17 mouse cellular contexts compared by ENCODE assay signal in the genomic region with DNA sequence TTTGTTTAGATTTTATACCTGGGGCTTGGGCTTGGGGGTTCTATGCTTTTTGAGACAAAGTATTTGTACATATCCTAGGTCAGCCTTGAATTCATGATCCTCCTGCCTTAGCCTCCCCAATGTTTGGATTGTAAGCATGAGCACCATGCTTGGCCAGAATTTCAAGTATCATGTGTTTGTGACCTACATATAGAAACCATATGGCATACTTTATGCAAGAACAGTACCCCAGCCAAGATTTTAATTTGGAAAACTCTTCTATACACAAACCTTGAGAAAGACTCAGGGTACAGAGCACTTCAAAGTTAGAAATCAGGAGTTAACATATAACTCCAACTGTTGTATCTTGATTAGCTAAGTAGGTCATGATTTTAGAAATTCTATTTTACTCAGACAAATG. TPM values are rescaled to one million over a fixed set of nuclear protein-coding genes. Genes with fewer than 3 reads are reported as not detected.
"Had no signal": no experiment of that assay in that cellular context is flagged by ENCODE, and none has a peak within 500 bp of the region (broad histone marks: within the 10 kb centered on the region; RNA-seq: fewer than 3 reads in every experiment).

No protein-coding gene starts in this region.

- H3K4me3 ChIP-seq: neural tube, embryonic 13.5 days; neural tube, embryonic 15.5 days; stomach, embryonic 15.5 days had no signal

- H3K9me3 ChIP-seq: neural tube, embryonic 13.5 days; neural tube, embryonic 15.5 days; stomach, embryonic 15.5 days had no signal

- H3K27ac ChIP-seq: neural tube, embryonic 13.5 days; neural tube, embryonic 15.5 days; stomach, embryonic 15.5 days; stomach, postnatal 0 days had no signal

- H3K9ac ChIP-seq: neural tube, embryonic 13.5 days; neural tube, embryonic 15.5 days; stomach, embryonic 15.5 days had no signal

- H3K4me2 ChIP-seq: neural tube, embryonic 13.5 days; neural tube, embryonic 15.5 days; stomach, embryonic 15.5 days had no signal

- DNase-seq: retina, postnatal 1 day; right cerebral cortex, adult 18-20 months; right cerebral cortex, postnatal 14 days; right cerebral cortex, postnatal 25 days; right cerebral cortex, postnatal 4 days; spleen, adult 18-20 months; thymus, adult 18-20 months; thymus, adult 2 months; thymus, postnatal 14 days; thymus, postnatal 36 days; thymus, postnatal 4 days had no signal

- H3K36me3 ChIP-seq: stomach, embryonic 15.5 days had no signal

- H3K27me3 ChIP-seq: neural tube, embryonic 13.5 days; neural tube, embryonic 15.5 days; stomach, embryonic 15.5 days had no signal

- H3K4me1 ChIP-seq: neural tube, embryonic 13.5 days; neural tube, embryonic 15.5 days; stomach, embryonic 15.5 days had no signal

RNA-seq across cellular contexts. Expression of a gene that starts 49.8 kb away (rescaled TPM):
- total RNA-seq: neutrophil, adult 5-6 weeks had no signal
- polyA plus RNA-seq: spleen, adult 2 months had no signal
